Mouse (Mus musculus) CD4-positive helper T cell, adult 2 months (primary cell): ENCODE measurements around the gene Fam172a.

Experiments
- DNase-seq: peaks from one replicate; pipeline ENCODE4 v3.0.0-alpha.2; 2012; ENCODE audit warnings: low read depth, missing footprints, low spot score

Gene Fam172a

DNA sequence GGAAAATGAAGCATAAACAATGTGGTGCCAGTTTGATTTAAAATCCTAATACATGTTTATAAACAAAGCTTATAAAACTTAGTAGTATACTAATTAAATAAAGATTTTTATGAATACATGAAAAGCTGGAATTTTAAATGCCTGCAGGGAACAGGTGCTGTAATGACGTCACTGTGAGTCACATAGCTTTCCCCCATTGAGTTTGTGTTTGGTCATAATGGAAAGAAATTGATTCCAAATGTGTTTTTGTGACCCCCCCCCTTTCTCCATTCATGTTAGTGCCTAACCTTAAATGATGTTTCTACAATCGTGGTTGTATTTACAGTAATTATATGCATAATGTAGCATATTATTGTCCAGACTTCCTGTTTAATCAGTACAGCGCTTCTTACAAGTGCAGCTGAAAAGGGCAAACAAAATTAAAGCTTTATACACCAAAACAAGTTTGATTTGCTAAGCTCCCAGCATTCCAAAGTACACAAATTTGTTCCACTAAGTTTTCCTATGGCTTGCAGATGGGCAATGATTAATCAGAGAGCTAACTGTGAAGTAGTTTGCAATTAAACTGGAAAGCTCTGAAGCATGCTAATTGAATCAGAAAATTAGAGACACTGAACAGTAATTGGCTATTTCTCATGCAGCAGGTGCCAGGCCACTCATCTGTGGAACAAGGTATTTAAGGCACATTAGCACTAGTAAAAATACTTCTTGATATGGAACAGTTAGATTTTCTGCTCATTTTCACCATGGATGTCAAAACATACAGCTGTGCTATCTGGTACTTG lies 398.1 kb downstream of the Fam172a start:
- no peak for DNase-seq

- no peak for DNase-seq
Measured at GRCm38 (mm10) chr13:78100664-78101063, 398.8 kb downstream of the Fam172a start.

GRCm38 (mm10) chr13:78102337-78102736 lies 400.5 kb downstream of the Fam172a start:
- no peak for DNase-seq

- DNase-seq: no peak
Measured at GRCm38 (mm10) chr13:78104851-78105250, 403.0 kb downstream of the Fam172a start.

DNA sequence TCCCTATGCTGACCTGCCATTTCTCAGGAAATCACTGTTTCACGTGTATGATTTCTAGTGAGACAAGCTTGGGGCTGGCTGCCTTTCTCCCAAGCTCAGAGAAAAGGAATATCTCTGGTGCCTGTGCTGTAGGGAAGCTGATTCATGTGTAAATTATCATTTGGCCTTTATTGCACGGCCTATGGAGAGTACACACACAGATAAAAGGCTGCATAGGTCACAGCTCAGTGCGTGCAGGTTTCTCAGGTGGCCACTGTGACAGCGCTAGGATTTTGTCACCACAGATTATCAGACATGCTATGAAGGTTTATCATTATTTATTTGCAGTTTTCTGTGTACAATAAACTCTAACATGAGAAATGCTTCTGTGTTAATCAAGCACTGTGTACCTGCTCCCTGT lies 408.8 kb downstream of the Fam172a start:
- DNase-seq: no peak

- no peak for DNase-seq
Measured at GRCm38 (mm10) chr13:78113978-78114377, 412.1 kb downstream of the Fam172a start.

DNA sequence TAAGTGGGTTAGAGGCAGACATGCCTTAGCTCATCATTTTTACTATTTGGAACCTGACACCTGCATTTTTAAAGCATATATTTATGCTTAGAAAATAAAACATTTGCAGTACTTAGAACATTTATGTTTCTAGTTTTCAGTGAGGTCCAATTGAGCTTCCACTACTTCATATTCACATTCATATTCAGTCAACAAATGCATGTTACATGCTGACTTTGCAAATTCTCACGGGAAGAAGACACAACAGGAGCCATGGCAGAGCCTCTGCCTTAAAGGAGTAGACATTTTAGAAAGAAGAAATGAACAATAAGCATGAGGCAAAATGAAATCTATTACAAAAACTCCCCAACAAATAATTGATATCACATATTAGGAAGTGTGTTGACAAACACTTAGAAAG lies 416.9 kb downstream of the Fam172a start:
- DNase-seq: no peak

DNA sequence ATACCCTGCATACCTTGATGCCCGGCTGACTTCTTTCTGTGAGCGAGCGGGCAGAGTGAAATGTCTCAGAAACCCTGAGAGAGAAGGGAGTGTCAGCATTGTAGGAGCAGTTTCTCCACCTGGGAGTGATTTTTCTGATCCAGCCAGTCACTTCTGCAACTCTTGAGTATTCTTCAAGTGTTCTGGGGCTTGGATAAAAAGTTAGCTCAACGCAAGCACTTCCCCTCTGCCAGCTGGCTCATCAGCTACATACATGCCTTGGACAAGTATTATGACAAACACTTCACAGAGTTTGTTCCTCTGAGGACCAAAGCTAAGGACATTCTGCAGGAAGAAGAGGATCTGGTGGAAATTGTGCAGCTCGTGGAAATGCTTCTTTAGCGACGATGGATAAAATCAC lies 420.2 kb downstream of the Fam172a start:
- no peak for DNase-seq

DNA sequence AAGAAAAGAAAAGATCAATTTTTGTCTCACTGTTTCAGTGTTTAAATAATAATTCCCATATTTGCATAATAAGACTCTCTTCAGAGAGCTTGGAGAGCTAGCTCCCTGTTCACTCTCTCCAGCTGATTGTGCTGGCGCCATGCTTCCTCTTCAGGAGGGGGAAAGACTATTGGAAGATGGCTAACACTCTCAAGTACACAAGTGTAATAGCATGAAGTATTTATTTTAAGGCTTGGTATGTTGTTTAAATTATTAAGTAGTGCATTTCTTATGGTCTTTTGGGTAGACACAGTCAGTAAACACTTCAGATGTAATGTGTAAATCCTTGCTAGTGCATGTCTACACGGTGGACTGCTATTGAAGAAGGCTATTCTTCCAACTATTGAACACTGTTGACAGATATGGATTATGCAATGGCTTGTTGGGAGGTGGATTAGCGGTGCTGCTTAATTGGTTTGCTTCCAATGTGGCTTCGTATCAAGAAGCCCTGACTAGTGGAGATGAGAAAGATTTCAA lies 422.1 kb downstream of the Fam172a start:
- DNase-seq: no peak

GRCm38 (mm10) chr13:78157465-78157864 lies 455.6 kb downstream of the Fam172a start:
- DNase-seq: no peak

GRCm38 (mm10) chr13:78162149-78162548 lies 460.3 kb downstream of the Fam172a start:
- DNase-seq: no peak

GRCm38 (mm10) chr13:78163087-78163958 lies 461.5 kb downstream of the Fam172a start:
- peak; percentile 35 for DNase-seq

- no peak for DNase-seq
Measured at GRCm38 (mm10) chr13:78164941-78165340, 463.1 kb downstream of the Fam172a start.

GRCm38 (mm10) chr13:78168166-78168565 lies 466.3 kb downstream of the Fam172a start:
- DNase-seq: no peak

DNA sequence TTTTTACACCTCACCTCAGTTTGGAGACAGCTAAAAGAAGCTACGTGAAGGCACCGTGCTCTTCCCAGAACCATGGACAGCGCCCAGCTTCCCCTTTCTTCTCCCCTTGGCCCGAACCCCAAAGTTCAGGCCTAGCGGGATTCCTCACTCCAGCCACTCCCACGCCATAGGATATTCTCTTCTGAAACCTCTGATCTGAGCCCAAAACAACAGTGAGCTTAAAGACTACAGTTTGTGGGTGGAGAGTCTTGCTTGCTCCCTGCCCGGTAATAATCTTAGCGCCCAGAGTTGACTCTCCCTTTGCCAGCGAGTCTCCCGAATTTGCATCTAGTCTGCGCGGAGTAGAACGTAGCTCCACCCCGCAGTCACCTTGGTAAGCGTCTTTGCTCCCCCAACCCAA lies 469.5 kb downstream of the Fam172a start:
- no peak for DNase-seq

- DNase-seq: no peak
Measured at GRCm38 (mm10) chr13:78171984-78172636, 470.3 kb downstream of the Fam172a start.

- DNase-seq: no peak
Measured at GRCm38 (mm10) chr13:78172861-78173260, 471.0 kb downstream of the Fam172a start.

GRCm38 (mm10) chr13:78174191-78174590 lies 472.4 kb downstream of the Fam172a start:
- DNase-seq: no peak

DNA sequence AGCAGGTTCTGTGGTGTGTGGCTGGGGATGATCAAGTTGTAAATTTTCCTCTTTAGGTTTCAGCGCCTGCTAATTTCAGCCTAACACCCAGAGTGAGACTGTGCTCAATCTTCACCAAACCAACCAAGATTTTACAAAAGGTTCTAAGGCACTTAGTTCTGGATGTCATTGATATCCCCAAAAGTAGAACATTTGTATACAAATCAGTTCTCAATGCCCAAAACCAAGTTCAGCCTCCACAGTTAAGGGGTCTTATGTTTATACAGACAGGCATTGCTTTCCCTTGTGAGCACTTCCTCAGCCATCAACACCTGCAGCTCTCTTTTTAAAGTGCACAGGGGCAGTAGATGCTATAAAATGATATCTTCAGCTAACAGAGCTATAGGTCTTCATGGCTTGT lies 473.1 kb downstream of the Fam172a start:
- no peak for DNase-seq

- DNase-seq: no peak
Measured at GRCm38 (mm10) chr13:78175821-78176380, 474.1 kb downstream of the Fam172a start.

GRCm38 (mm10) chr13:78177381-78177950 lies 475.6 kb downstream of the Fam172a start:
- no peak for DNase-seq
